Mouse (Mus musculus) midbrain, embryonic 11.5 days (tissue): ENCODE results near the gene Plekha1. TPM values are rescaled to one million over a fixed set of nuclear protein-coding genes. Genes with fewer than 3 reads are reported as not detected.

Source experiments
- ATAC-seq: fragments of 200-750 bp; cut with Nextera tagmentation; 2 replicates; pipeline ENCODE4 v1.8.0; 2017; ENCODE audit warnings: moderate TSS enrichment, moderate library complexity; ENCODE audit not compliant: low FRiP score
- DNase-seq: peaks from one replicate; pipeline ENCODE4 v3.0.0; 2015; ENCODE audit warnings: low spot score; ENCODE audit errors: missing footprints
- H3K27ac ChIP-seq: fragments of 300-500 bp; sonication (generic); 2 replicates; pipeline ENCODE4 v1.5.1; 2014; ENCODE audit warnings: low read depth, low read length
- H3K27me3 ChIP-seq: fragments of 300-500 bp; sonication (generic); 2 replicates; pipeline ENCODE4 v1.6.1; 2014; ENCODE audit warnings: mild to moderate bottlenecking, low read length, moderate library complexity, mixed read lengths; ENCODE audit not compliant: control insufficient read depth, insufficient read depth
- H3K36me3 ChIP-seq: fragments of 300-500 bp; sonication (generic); 2 replicates; pipeline ENCODE4 v1.6.1; 2014; ENCODE audit warnings: mild to moderate bottlenecking, low read length, moderate library complexity, mixed read lengths; ENCODE audit not compliant: control insufficient read depth, insufficient read depth
- H3K4me1 ChIP-seq: fragments of 300-500 bp; sonication (generic); 2 replicates; pipeline ENCODE4 v1.6.1; 2014; ENCODE audit warnings: low read length; ENCODE audit not compliant: control insufficient read depth, insufficient read depth
- H3K4me2 ChIP-seq: fragments of 300-500 bp; sonication (generic); 2 replicates; pipeline ENCODE4 v1.6.1; 2014; ENCODE audit warnings: mild to moderate bottlenecking, moderate library complexity
- H3K4me3 ChIP-seq: fragments of 300-500 bp; sonication (generic); 2 replicates; pipeline ENCODE4 v1.5.1; 2014; ENCODE audit warnings: low read depth, low read length
- H3K9ac ChIP-seq: fragments of 300-500 bp; sonication (generic); 2 replicates; pipeline ENCODE4 v1.6.1; 2014; ENCODE audit warnings: low read length
- H3K9me3 ChIP-seq: fragments of 300-500 bp; sonication (generic); 2 replicates; pipeline ENCODE4 v1.6.1; 2016; ENCODE audit warnings: low read length; ENCODE audit not compliant: control insufficient read depth
- WGBS: fragments of 180-500 bp; shearing (Covaris S2); extraction: QIAGEN DNeasy Blood & Tissue Kit; methylation state at CpG from one replicate; pipeline ENCODE4 v1.1.7; 2014; 5-methylcytosine and 5-hydroxymethylcytosine counted together
- polyA plus RNA-seq: library from polyadenylated mRNA; unstranded; fragments of >200 nt; fragmentation: Nextera tagmentation; extraction: Ambion mirVana; gene quantifications from 2 replicates; pipeline ENCODE4 v1.2.1, GENCODE M21; 2014

Gene Plekha1
- 37.6 and 40.8 TPM in 2 replicates for polyA plus RNA-seq

DNA sequence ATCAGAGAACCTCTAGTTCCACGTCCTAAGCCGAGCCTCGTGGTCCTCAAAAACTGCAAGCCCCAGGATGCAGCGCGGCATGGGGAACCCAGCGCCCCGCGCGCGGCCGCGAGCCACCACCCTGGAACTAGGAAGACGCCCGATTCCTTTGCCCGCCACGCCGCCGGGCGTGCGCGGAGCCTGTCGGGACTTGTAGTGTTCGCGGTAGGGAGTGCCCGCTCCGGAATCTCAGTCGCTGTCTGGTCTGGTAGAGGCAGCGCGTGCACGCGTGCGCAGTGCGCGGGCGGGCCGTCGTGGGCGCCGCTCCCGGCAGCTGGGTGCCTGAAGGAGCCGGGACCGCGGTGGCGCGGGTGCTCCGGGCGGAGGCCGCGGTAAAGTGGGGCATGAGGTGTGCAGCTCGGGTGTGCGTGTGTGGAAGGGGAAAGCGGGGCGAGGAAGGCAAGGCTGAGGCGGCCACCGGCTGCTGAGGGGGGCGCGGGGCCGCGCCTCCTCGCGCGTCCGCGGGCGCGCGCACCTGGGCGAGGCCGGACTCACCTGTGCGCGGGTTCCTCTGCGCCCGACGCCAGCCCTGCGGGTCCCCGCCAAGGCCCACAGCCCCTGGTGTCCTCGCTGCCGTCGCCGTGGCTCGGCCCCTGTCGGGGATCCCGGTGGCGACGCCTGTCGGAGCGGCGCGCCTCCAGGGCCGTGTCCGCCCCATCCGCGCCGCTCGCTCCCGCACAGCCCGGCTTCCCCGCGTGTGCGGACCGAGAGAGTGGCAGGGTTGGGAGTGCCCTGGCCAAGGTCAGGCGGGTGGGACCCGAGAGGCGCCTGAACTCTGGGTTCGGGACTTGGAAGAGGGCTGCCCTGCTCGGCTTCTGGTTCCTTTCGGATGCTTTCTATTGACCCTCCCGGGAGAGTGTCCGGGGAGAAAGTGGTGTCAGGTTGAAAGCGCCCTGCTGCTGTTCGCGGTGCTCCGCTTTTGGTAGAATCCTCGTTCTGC lies at the start of gene Plekha1:
TSS of gene Plekha1 (plus strand) at position 144 of the 979 bp plus-strand sequence.
- ATAC-seq, result peak; percentile 97
- H3K9me3 ChIP-seq, result no peaks in the 10 kb centered on the region
- H3K4me3 ChIP-seq, result peak within 1 kb of the TSS; percentile 89
- H3K36me3 ChIP-seq, result no peaks in the 10 kb centered on the region
- H3K27me3 ChIP-seq, result no peaks in the 10 kb centered on the region
- H3K9ac ChIP-seq, result peak within 1 kb of the TSS; percentile 91
- peak within 1 kb of the TSS; percentile 35; the same call in 1 of the 2 replicates for H3K27ac ChIP-seq
- H3K4me2 ChIP-seq, result peak within 1 kb of the TSS; percentile 61
- peaks cover 7% of the 10 kb centered on the region for H3K4me1 ChIP-seq
- WGBS, result under 1% methylated on average over 87 of the region's 114 CpGs
- DNase-seq, result peak; percentile 99

- Histone ChIP-seq H3K27ac (no peak overlapping the region), H3K4me2 (no peak overlapping the region), H3K27me3 (no peaks in the 10 kb centered on the region), H3K4me1 (no peaks in the 10 kb centered on the region), H3K9me3 (no peaks in the 10 kb centered on the region), H3K36me3 (no peaks in the 10 kb centered on the region), H3K9ac (no peak overlapping the region), H3K4me3 (no peak overlapping the region)
- no peak for DNase-seq
- 83% methylated on average over 7 of the region's 7 CpGs for WGBS
- ATAC-seq, result no peak
Observed at GRCm38 (mm10) chr7:130816243-130816642, 49.3 kb upstream of the Plekha1 start.

GRCm38 (mm10) chr7:130818813-130819212 lies 46.7 kb upstream of the Plekha1 start:
- Histone ChIP-seq H3K9ac (no peak overlapping the region), H3K27ac (no peak overlapping the region), H3K4me2 (no peak overlapping the region), H3K9me3 (no peaks in the 10 kb centered on the region), H3K27me3 (no peaks in the 10 kb centered on the region), H3K36me3 (no peaks in the 10 kb centered on the region), H3K4me3 (no peak overlapping the region), H3K4me1 (no peaks in the 10 kb centered on the region)
- ATAC-seq (no peak), DNase-seq (no peak)
- 86% methylated on average over 5 of the region's 5 CpGs for WGBS

GRCm38 (mm10) chr7:130819624-130820023 lies 45.9 kb upstream of the Plekha1 start:
- WGBS, result 84% methylated on average over 10 of the region's 10 CpGs

GRCm38 (mm10) chr7:130823992-130824391 lies 41.6 kb upstream of the Plekha1 start:
- Histone ChIP-seq H3K4me1 (no peaks in the 10 kb centered on the region), H3K4me3 (no peak overlapping the region), H3K36me3 (no peaks in the 10 kb centered on the region), H3K9me3 (no peaks in the 10 kb centered on the region), H3K4me2 (no peak overlapping the region), H3K27me3 (no peaks in the 10 kb centered on the region), H3K27ac (no peak overlapping the region), H3K9ac (no peak overlapping the region)
- 75% methylated on average over 9 of the region's 9 CpGs for WGBS
- no peak for ATAC-seq
- DNase-seq, result no peak

More at GRCm38 (mm10) chr7:130819624-130820023, 45.9 kb upstream of the Plekha1 start:
- H3K36me3 ChIP-seq, result no peaks in the 10 kb centered on the region
- no peak overlapping the region for H3K27ac ChIP-seq
- H3K9ac ChIP-seq, result no peak overlapping the region
- no peaks in the 10 kb centered on the region for H3K9me3 ChIP-seq
- H3K4me2 ChIP-seq, result no peak overlapping the region
- no peaks in the 10 kb centered on the region for H3K4me1 ChIP-seq
- no peak overlapping the region for H3K4me3 ChIP-seq
- H3K27me3 ChIP-seq, result no peaks in the 10 kb centered on the region
- no peak for ATAC-seq
- no peak for DNase-seq

DNA sequence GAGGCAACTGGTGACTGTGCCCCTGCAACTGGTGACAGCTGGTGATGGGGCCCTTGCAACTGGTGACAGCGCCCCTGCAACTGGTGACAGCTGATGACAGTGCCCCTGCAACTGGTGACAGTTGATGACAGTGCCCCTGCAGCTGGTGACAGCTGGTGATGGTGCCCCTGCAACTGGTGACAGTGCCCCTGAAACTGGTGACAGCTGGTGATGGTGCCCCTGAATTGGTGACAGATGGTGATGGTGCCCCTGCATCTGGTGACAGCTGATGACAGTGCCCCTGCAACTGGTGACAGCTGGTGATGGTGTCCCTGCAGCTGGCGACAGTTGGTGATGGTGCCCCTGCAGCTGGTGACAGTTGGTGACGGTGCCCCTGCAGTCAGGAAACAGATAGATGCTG lies 39.2 kb upstream of the Plekha1 start:
- Histone ChIP-seq H3K4me3 (no peak overlapping the region), H3K4me1 (no peaks in the 10 kb centered on the region), H3K9ac (no peak overlapping the region), H3K27ac (no peak overlapping the region), H3K36me3 (no peaks in the 10 kb centered on the region), H3K9me3 (no peaks in the 10 kb centered on the region), H3K4me2 (no peak overlapping the region), H3K27me3 (no peaks in the 10 kb centered on the region)
- DNase-seq (no peak), ATAC-seq (no peak)
- WGBS, result 84% methylated on average over 3 of the region's 3 CpGs

GRCm38 (mm10) chr7:130827431-130827830 lies 38.1 kb upstream of the Plekha1 start:
- Histone ChIP-seq H3K27ac (no peak overlapping the region), H3K9me3 (no peaks in the 10 kb centered on the region), H3K36me3 (no peaks in the 10 kb centered on the region), H3K9ac (no peak overlapping the region), H3K4me1 (no peaks in the 10 kb centered on the region), H3K4me2 (no peak overlapping the region), H3K27me3 (no peaks in the 10 kb centered on the region), H3K4me3 (no peak overlapping the region)
- 63% methylated on average over 3 of the region's 3 CpGs for WGBS
- ATAC-seq (0 out of 2 replicates have a peak, but pooled peaks have one; percentile 9), DNase-seq (peak; percentile 92)

DNA sequence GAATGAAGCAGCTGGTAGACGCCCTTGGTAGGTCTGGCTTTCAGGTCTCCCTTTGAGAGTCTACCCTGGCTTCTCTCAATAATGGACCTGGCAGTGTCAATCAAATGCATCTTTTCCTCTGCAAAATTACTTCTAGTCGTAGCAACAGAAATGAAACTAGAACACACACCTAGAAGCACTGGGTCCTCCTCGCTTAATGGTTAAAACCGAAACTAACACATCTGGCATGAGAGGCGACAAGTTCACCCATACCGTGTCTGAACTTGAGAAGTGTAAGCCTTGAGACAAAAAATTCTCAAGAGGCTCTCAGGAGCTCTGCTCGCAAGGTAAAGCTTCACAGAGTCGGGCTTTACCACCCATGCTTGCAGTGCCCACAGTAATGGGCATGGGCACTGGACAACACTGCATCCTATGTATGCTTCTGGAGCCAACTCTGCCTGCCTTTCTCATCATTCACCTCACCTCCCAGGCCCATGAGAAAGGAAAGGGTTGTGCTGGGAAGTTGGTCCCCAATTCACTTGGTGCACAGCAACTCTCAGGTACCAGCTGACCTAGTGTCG lies 37.6 kb upstream of the Plekha1 start:
- Histone ChIP-seq H3K9me3 (no peaks in the 10 kb centered on the region), H3K27ac (no peak overlapping the region), H3K4me1 (no peaks in the 10 kb centered on the region), H3K36me3 (no peaks in the 10 kb centered on the region), H3K4me3 (no peak overlapping the region), H3K27me3 (no peaks in the 10 kb centered on the region), H3K4me2 (no peak overlapping the region), H3K9ac (no peak overlapping the region)
- 92% methylated on average over 9 of the region's 9 CpGs for WGBS
- ATAC-seq (no peak), DNase-seq (no peak)

- WGBS, result 90% methylated on average over 10 of the region's 10 CpGs
- no peak for DNase-seq
Observed at GRCm38 (mm10) chr7:130828475-130828874, 37.1 kb upstream of the Plekha1 start.

More at GRCm38 (mm10) chr7:130828475-130828874, 37.1 kb upstream of the Plekha1 start:
- no peak overlapping the region for H3K9ac ChIP-seq
- no peaks in the 10 kb centered on the region for H3K27me3 ChIP-seq
- H3K27ac ChIP-seq, result no peak overlapping the region
- no peaks in the 10 kb centered on the region for H3K4me1 ChIP-seq
- H3K4me3 ChIP-seq, result no peak overlapping the region
- no peak overlapping the region for H3K4me2 ChIP-seq
- ATAC-seq, result no peak
- no peaks in the 10 kb centered on the region for H3K36me3 ChIP-seq
- no peaks in the 10 kb centered on the region for H3K9me3 ChIP-seq
